ENCODE assay signal across 34 mouse cellular contexts in the genomic region with DNA sequence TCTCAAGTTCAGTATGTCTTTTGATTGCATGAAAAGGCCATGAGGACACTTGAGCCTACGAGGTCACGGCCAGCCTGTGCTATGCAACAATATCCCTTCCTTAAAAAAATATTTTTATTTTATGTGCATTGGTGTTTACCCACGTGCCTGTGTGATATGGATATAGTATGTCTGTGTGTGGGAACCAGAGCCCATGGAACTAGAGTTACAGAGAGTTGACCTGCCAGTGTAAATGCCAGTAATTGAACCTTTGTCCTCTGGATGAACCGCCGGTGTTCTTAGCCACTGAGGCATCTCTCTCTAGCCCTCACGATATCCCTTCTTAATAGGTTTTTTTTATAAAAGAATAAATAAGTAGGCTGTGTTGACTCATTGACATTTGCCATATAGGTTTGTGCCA.
"Had no signal": no experiment of that assay in that cellular context is flagged by ENCODE, and none has a peak within 500 bp of the region (broad histone marks: within the 10 kb centered on the region; RNA-seq: fewer than 3 reads in every experiment).

No protein-coding gene starts in this region.

- H3K27ac ChIP-seq: heart, adult 2 months; heart, embryonic 10.5 days; heart, embryonic 13.5 days; heart, embryonic 15.5 days; hindbrain, embryonic 10.5 days; hindbrain, embryonic 12.5 days; hindbrain, embryonic 13.5 days; hindbrain, embryonic 14.5 days; hindbrain, embryonic 15.5 days; hindbrain, postnatal 0 days; intestine, embryonic 15.5 days; kidney, postnatal 0 days; layer of hippocampus, adult 2 months; left cerebral cortex, adult 2 months had no signal

- ATAC-seq: hindbrain, embryonic 16.5 days; hindbrain, postnatal 0 days; inflammation-experienced regulatory T-cells, adult 6 months; intestine, embryonic 15.5 days; intestine, embryonic 16.5 days; intestine, postnatal 0 days had no signal

- H3K4me1 ChIP-seq: heart, embryonic 10.5 days; heart, embryonic 12.5 days; heart, embryonic 13.5 days; heart, embryonic 15.5 days; hindbrain, embryonic 12.5 days; hindbrain, embryonic 15.5 days; intestine, embryonic 15.5 days had no signal

- H3K4me3 ChIP-seq: heart, adult 2 months; heart, embryonic 10.5 days; heart, embryonic 12.5 days; heart, embryonic 13.5 days; heart, embryonic 15.5 days; hindbrain, embryonic 10.5 days; hindbrain, embryonic 12.5 days; hindbrain, embryonic 13.5 days; hindbrain, embryonic 15.5 days; intestine, embryonic 15.5 days; layer of hippocampus, adult 2 months; left cerebral cortex, adult 2 months had no signal

- H3K4me2 ChIP-seq: heart, embryonic 11.5 days; heart, embryonic 12.5 days; heart, embryonic 13.5 days; heart, embryonic 15.5 days; hindbrain, embryonic 12.5 days; hindbrain, embryonic 13.5 days; hindbrain, embryonic 14.5 days; hindbrain, embryonic 15.5 days; intestine, embryonic 15.5 days had no signal

- H3K36me3 ChIP-seq: heart, embryonic 10.5 days; heart, embryonic 12.5 days; heart, embryonic 13.5 days; heart, embryonic 15.5 days; hindbrain, embryonic 10.5 days; hindbrain, embryonic 12.5 days; hindbrain, embryonic 13.5 days; hindbrain, embryonic 15.5 days; intestine, embryonic 15.5 days had no signal

- H3K9ac ChIP-seq: heart, embryonic 12.5 days; heart, embryonic 13.5 days; heart, embryonic 15.5 days; hindbrain, embryonic 12.5 days; hindbrain, embryonic 13.5 days; hindbrain, embryonic 14.5 days; hindbrain, embryonic 15.5 days; intestine, embryonic 15.5 days had no signal

- DNase-seq: heart, adult 18-20 months; heart, adult 2 months; heart, postnatal 10 days; heart, postnatal 14 days; heart, postnatal 36 days; heart, postnatal 4 days; kidney, adult 11 months; kidney, adult 2 months; kidney, adult 8-10 months; kidney, adult 9 months; kidney, postnatal 10 days; kidney, postnatal 14 days; kidney, postnatal 4 days; layer of hippocampus, adult 9-11 months; layer of hippocampus, postnatal 36 days had no signal

- H3K27me3 ChIP-seq: heart, embryonic 12.5 days; heart, embryonic 13.5 days; heart, embryonic 15.5 days; hindbrain, embryonic 12.5 days; hindbrain, embryonic 13.5 days; hindbrain, embryonic 15.5 days; intestine, embryonic 15.5 days had no signal

- H3K9me3 ChIP-seq: heart, embryonic 10.5 days; heart, embryonic 12.5 days; heart, embryonic 13.5 days; heart, embryonic 15.5 days; hindbrain, embryonic 10.5 days; hindbrain, embryonic 12.5 days; hindbrain, embryonic 13.5 days; hindbrain, embryonic 15.5 days; intestine, embryonic 15.5 days had no signal
